Mouse (Mus musculus) liver, adult 2 months (tissue): ENCODE measurements around the gene Fbh1. TPM values are rescaled to one million over a fixed set of nuclear protein-coding genes. Genes with fewer than 3 reads are reported as not detected.

ENCODE experiments used
- DNase-seq: peaks from one replicate; pipeline ENCODE4 v3.0.0-alpha.2; 2011; ENCODE audit warnings: low read depth, low spot score; ENCODE audit errors: extremely low read depth
- H3K27ac ChIP-seq: fragments of 200-500 bp; replicated peaks from 2 replicates; pipeline ENCODE4 v1.5.1; 2012; ENCODE audit warnings: low read depth, mild to moderate bottlenecking, control low read depth, inconsistent platforms, low read length; ENCODE audit not compliant: insufficient read depth
- H3K27me3 ChIP-seq: fragments of 200-500 bp; 2 replicates; pipeline ENCODE4 v1.6.1; 2012; ENCODE audit warnings: mild to moderate bottlenecking, moderate library complexity, low read length, inconsistent platforms; ENCODE audit not compliant: control insufficient read depth, insufficient read depth
- H3K36me3 ChIP-seq: fragments of 200-500 bp; 2 replicates; pipeline ENCODE4 v1.6.1; 2012; ENCODE audit warnings: low read length, inconsistent platforms; ENCODE audit not compliant: control insufficient read depth, insufficient read depth
- H3K4me1 ChIP-seq: fragments of 200-500 bp; 2 replicates; pipeline ENCODE4 v1.6.1; 2011; ENCODE audit warnings: low read length; ENCODE audit not compliant: control insufficient read depth, insufficient read depth
- H3K4me3 ChIP-seq: fragments of 200-500 bp; 2 replicates; pipeline ENCODE4 v1.5.1; 2011; ENCODE audit warnings: low read depth, mild to moderate bottlenecking, control low read depth, low read length, moderate library complexity; ENCODE audit not compliant: insufficient read depth
- H3K79me2 ChIP-seq: fragments of 200-500 bp; 2 replicates; pipeline ENCODE4 v1.6.1; 2012; ENCODE audit warnings: inconsistent platforms, mild to moderate bottlenecking, low read length, moderate library complexity; ENCODE audit not compliant: control insufficient read depth, insufficient read depth
- H3K9ac ChIP-seq: fragments of 200-500 bp; 2 replicates; pipeline ENCODE4 v1.6.1; 2012; ENCODE audit warnings: low read depth, mild to moderate bottlenecking, control low read depth, inconsistent platforms, low read length
- CTCF ChIP-seq: fragments of 200-500 bp; IDR thresholded peaks from 2 replicates; pipeline ENCODE4 v1.5.1; 2011; ENCODE audit warnings: low read depth, low read length, control low read depth
- POLR2A ChIP-seq: fragments of 200-500 bp; IDR thresholded peaks from 2 replicates; pipeline ENCODE4 v1.6.1; 2011; ENCODE audit warnings: low read length, control low read depth; ENCODE audit not compliant: insufficient read depth; ENCODE audit errors: extremely low read depth
- WGBS: fragments of 180-500 bp; shearing (Covaris S2); methylation state at CpG from one replicate; pipeline ENCODE4 v1.1.7; 2018; 5-methylcytosine and 5-hydroxymethylcytosine counted together
- polyA plus RNA-seq: library from polyadenylated mRNA; depleted of rRNA; stranded (reverse); fragments of >200 nt; gene quantifications from 2 replicates; pipeline ENCODE4 v1.2.3, GENCODE M21; 2012
- total RNA-seq: library from RNA; depleted of rRNA; stranded (reverse); fragments of >200 nt; gene quantifications from 2 replicates; pipeline ENCODE4 v1.2.3, GENCODE M21; 2014

The Fbh1 gene
- total and polyA plus RNA-seq, 2 experiments: 20.4 to 40.0 TPM

- 0 out of 2 replicates have a peak, but pooled peaks cover 2% of the 10 kb centered on the region for H3K4me1 ChIP-seq
- H3K4me3 ChIP-seq: no peak overlapping the region
- H3K27ac ChIP-seq: no peak overlapping the region
- WGBS: 79% methylated on average over 10 of the region's 10 CpGs
- peaks cover 54% of the 10 kb centered on the region for H3K36me3 ChIP-seq
- peak; percentile 11 for DNase-seq
- H3K9ac ChIP-seq: no peak overlapping the region
- no peaks in the 10 kb centered on the region; the same call in 1 of the 2 replicates for H3K79me2 ChIP-seq
- no peak for TF ChIP-seq CTCF
- TF ChIP-seq POLR2A: no peak
- no peaks in the 10 kb centered on the region for H3K27me3 ChIP-seq
Measured at GRCm38 (mm10) chr2:11767161-11767545, 10.2 kb downstream of the Fbh1 start.

- no peak overlapping the region for H3K4me3 ChIP-seq
- DNase-seq: peak; percentile 16
- 0 out of 2 replicates have a peak, but pooled peaks cover 2% of the 10 kb centered on the region for H3K4me1 ChIP-seq
- TF ChIP-seq CTCF (no peak), POLR2A (no peak)
- no peak overlapping the region for H3K9ac ChIP-seq
- no peak overlapping the region for H3K27ac ChIP-seq
- peaks cover 59% of the 10 kb centered on the region for H3K36me3 ChIP-seq
- H3K79me2 ChIP-seq: no peaks in the 10 kb centered on the region; the same call in 1 of the 2 replicates
- H3K27me3 ChIP-seq: no peaks in the 10 kb centered on the region
- 71% methylated on average over 5 of the region's 5 CpGs for WGBS
Measured at GRCm38 (mm10) chr2:11766485-11767160, 10.8 kb downstream of the Fbh1 start.

GRCm38 (mm10) chr2:11765694-11766093 is 11.7 kb downstream of the Fbh1 start:
- 82% methylated on average over 4 of the region's 4 CpGs for WGBS
- Histone ChIP-seq H3K27ac (no peak overlapping the region), H3K36me3 (peaks cover 68% of the 10 kb centered on the region), H3K27me3 (no peaks in the 10 kb centered on the region), H3K4me1 (0 out of 2 replicates have a peak, but pooled peaks cover 2% of the 10 kb centered on the region), H3K4me3 (no peak overlapping the region), H3K9ac (no peak overlapping the region), H3K79me2 (no peaks in the 10 kb centered on the region; the same call in 1 of the 2 replicates)
- no peak for TF ChIP-seq CTCF
- TF ChIP-seq POLR2A: no peak
- DNase-seq: no peak

GRCm38 (mm10) chr2:11762541-11762940 is 14.8 kb downstream of the Fbh1 start:
- H3K79me2 ChIP-seq: no peaks in the 10 kb centered on the region; the same call in 1 of the 2 replicates
- no peak overlapping the region for H3K4me3 ChIP-seq
- no peaks in the 10 kb centered on the region for H3K4me1 ChIP-seq
- H3K36me3 ChIP-seq: peaks cover 87% of the 10 kb centered on the region
- H3K27me3 ChIP-seq: no peaks in the 10 kb centered on the region
- no peak overlapping the region for H3K27ac ChIP-seq
- 93% methylated on average over 4 of the region's 4 CpGs for WGBS
- DNase-seq: no peak
- no peak for TF ChIP-seq CTCF
- no peak for TF ChIP-seq POLR2A
- no peak overlapping the region for H3K9ac ChIP-seq

GRCm38 (mm10) chr2:11739516-11740051 is 37.8 kb downstream of the Fbh1 start:
- H3K79me2 ChIP-seq: no peaks in the 10 kb centered on the region
- H3K27me3 ChIP-seq: no peaks in the 10 kb centered on the region
- no peaks in the 10 kb centered on the region for H3K4me1 ChIP-seq
- DNase-seq: peak; percentile 33
- no peak overlapping the region for H3K9ac ChIP-seq
- H3K27ac ChIP-seq: no peak overlapping the region
- H3K36me3 ChIP-seq: peaks cover 30% of the 10 kb centered on the region
- 93% methylated on average over 4 of the region's 4 CpGs for WGBS
- no peak overlapping the region for H3K4me3 ChIP-seq
- TF ChIP-seq CTCF (no peak), POLR2A (no peak)

- Histone ChIP-seq H3K4me3 (no peak overlapping the region), H3K9ac (no peak overlapping the region), H3K4me1 (no peaks in the 10 kb centered on the region), H3K79me2 (no peaks in the 10 kb centered on the region), H3K27ac (no peak overlapping the region), H3K27me3 (no peaks in the 10 kb centered on the region), H3K36me3 (peaks cover 33% of the 10 kb centered on the region)
- no peak for TF ChIP-seq CTCF
- no peak for TF ChIP-seq POLR2A
- no peak for DNase-seq
- WGBS: 97% methylated on average over 3 of the region's 3 CpGs
Measured at GRCm38 (mm10) chr2:11738794-11739193, 38.6 kb downstream of the Fbh1 start.
